Mouse (Mus musculus): Measurements from ENCODE around the gene Ddit4.

GRCm38 (mm10) chr10:59911561-59912198 lies 40.0 kb downstream of the Ddit4 start:
- TF ChIP-seq UBTF (IDR thresholded peaks at IDR 0.05; ENCODE audit: low read depth, low read length), result no peak
- no peak for TF ChIP-seq JUN (IDR thresholded peaks at IDR 0.05; ENCODE audit: insufficient read depth, low read depth, low read length)
- TF ChIP-seq CTCF (conservative IDR thresholded peaks at IDR 0.05 in 1 of 2, IDR thresholded peaks at IDR 0.05 in 1 of 2; ENCODE audit: low read depth in 2 of 2, low read length in 2 of 2), result no peak
- TF ChIP-seq SIN3A (IDR thresholded peaks at IDR 0.05; ENCODE audit: low read length), result no peak
- no peak for TF ChIP-seq MEF2A (IDR thresholded peaks at IDR 0.05; ENCODE audit: borderline replicate concordance, low read depth, low read length)
- no peak for TF ChIP-seq MAX (IDR thresholded peaks at IDR 0.05; ENCODE audit: low read length)
- TF ChIP-seq POLR2AphosphoS2 (IDR thresholded peaks at IDR 0.05; ENCODE audit: low read depth, low read length), result no peak
- TF ChIP-seq POLR2A (IDR thresholded peaks at IDR 0.05; ENCODE audit: low read depth, low read length), result no peak
- TF ChIP-seq EP300 (IDR thresholded peaks at IDR 0.05; ENCODE audit: low read length), result no peak
- TF ChIP-seq SMC3 (IDR thresholded peaks at IDR 0.05; ENCODE audit: low read depth, low read length), result no peak
- no peak for TF ChIP-seq MAFK (IDR thresholded peaks at IDR 0.05; ENCODE audit: insufficient replicate concordance, low read length)
- TF ChIP-seq ETS1 (conservative IDR thresholded peaks at IDR 0.05; ENCODE audit: low read depth, low read length), result no peak
- TF ChIP-seq ELF1 (IDR thresholded peaks at IDR 0.05; ENCODE audit: low read depth, low read length), result no peak
